Mouse (Mus musculus) WW6 (cell line): ENCODE results near the gene Fam172a.

Experiments used
- DNase-seq: peaks from one replicate; pipeline ENCODE4 v3.0.0-alpha.2; 2013; ENCODE audit warnings: low read depth, low spot score

The Fam172a gene

DNA sequence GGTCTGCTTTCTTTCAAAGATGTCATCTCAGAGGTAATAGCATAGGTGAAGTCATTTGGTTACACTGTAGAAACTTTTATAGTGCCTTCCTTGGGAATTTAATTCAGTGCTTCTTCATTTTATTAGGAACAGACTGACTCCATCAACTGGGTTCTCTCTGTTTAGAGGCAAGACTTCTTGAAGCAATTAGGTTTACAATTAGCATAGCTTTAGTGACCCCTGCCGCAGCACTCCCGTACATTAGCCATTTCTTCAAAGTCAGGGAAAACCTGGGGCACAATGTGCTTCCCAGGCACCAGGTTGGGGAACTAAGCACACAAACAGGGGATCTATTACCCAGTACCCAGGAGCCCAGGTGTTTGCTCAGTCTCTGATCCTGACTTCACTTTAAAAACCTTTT is 511.3 kb downstream of the Fam172a start:
- DNase-seq, result no peak

GRCm38 (mm10) chr13:78215223-78215622 is 513.4 kb downstream of the Fam172a start:
- DNase-seq, result no peak
